Mouse (Mus musculus): ENCODE measurements around the gene Ggcx.

DNA sequence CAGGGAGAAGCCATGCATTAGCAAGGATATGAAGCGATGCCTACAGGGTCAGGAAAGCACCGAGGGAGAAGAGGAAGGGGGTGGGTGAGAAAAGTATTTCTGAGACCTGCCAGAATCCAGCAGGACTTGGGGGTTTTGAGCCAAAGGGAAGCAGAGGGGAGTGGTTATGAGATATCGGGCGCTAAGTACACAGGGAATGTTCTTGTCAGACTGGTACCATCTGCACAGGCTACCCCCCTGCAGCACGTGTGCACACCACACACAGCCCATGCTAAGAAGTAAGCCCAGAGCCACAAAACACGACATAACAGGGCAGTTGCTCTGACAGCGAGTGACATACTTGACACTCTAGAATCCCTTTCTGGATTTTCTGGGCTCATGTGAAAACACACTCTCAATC is 39.9 kb upstream of the Ggcx start:
- no peak for TF ChIP-seq CTCF (IDR thresholded peaks at IDR 0.05; ENCODE audit: insufficient read depth, low read length)
- TF ChIP-seq POLR2A (IDR thresholded peaks at IDR 0.05; ENCODE audit: borderline replicate concordance, extremely low read depth, low read depth, low read length), result no peak

Data from lung, adult 2 months (tissue).